Mouse (Mus musculus): Measurements from ENCODE around the gene Ankrd40. TPM values are rescaled to one million over a fixed set of nuclear protein-coding genes. Genes with fewer than 3 reads are reported as not detected.

The Ankrd40 gene
- polyA plus RNA-seq, 1 experiment from 2014 or later = 11.8 TPM

DNA sequence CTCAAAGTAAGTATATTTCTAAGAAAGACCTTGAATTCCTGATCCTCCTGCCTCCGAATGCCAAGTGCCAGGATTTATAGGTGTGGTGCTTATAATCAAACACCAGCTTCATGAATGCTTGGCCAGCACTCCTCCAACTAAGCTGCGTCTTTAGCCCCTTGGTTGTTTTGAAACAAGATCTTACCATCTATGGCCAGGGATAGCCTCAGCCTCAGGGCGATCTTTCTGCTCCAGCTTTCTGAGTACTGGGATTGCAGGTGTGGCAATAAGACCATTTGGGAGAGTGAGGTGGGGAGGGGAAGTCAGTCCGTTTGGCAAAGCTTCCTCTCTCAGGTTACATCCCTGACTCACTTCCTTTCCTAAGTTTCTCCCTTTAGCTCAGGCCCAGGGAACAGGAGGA, 60.0 kb downstream of the Ankrd40 start:
- Histone ChIP-seq H3K9ac (ENCODE audit: low read depth, low read length) (no peak overlapping the region), H3K9me3 (ENCODE audit: control insufficient read depth, low read length) (no peaks in the 10 kb centered on the region), H3K4me3 (ENCODE audit: low read length) (no peak overlapping the region), H3K27me3 (replicated peaks; ENCODE audit: control insufficient read depth, insufficient read depth, low read length) (no peaks in the 10 kb centered on the region), H3K4me1 (ENCODE audit: control insufficient read depth, insufficient read depth, low read length) (peaks cover 35% of the 10 kb centered on the region), H3K4me2 (ENCODE audit: low read depth, low read length) (no peak overlapping the region), H3K27ac (ENCODE audit: low read length) (no peak overlapping the region), H3K36me3 (ENCODE audit: control insufficient read depth, insufficient read depth, low read length) (no peaks in the 10 kb centered on the region)
- 71% methylated on average over 4 of the region's 4 CpGs for WGBS
- no peak for ATAC-seq

DNA sequence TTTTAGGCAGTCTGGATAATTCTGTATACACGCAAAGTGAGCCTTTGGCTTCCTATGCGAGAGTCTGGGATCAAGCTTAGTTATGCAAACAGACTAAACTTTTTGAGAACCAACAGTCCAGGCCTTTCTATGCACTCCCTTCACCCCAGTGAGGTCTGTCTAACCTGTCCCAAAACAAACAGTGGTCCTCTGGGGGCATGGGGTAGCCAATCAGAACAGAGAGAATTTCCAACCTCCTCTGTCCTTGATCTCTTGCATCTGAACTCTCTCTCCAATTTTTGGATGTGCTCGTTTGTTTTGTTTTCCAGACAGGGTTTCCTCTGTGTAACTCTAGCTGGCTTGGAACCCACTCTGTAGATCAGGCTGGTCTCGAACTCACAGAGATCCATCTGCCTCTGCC, 61.2 kb downstream of the Ankrd40 start:
- Histone ChIP-seq H3K4me3 (ENCODE audit: low read length) (no peak overlapping the region), H3K9me3 (ENCODE audit: control insufficient read depth, low read length) (no peaks in the 10 kb centered on the region), H3K27me3 (replicated peaks; ENCODE audit: control insufficient read depth, insufficient read depth, low read length) (no peaks in the 10 kb centered on the region), H3K9ac (ENCODE audit: low read depth, low read length) (no peak overlapping the region), H3K36me3 (ENCODE audit: control insufficient read depth, insufficient read depth, low read length) (no peaks in the 10 kb centered on the region), H3K27ac (ENCODE audit: low read length) (no peak overlapping the region), H3K4me2 (ENCODE audit: low read depth, low read length) (no peak overlapping the region), H3K4me1 (ENCODE audit: control insufficient read depth, insufficient read depth, low read length) (peaks cover 35% of the 10 kb centered on the region)
- no peak for ATAC-seq
- WGBS = 76% methylated on average over 4 of the region's 4 CpGs

DNA sequence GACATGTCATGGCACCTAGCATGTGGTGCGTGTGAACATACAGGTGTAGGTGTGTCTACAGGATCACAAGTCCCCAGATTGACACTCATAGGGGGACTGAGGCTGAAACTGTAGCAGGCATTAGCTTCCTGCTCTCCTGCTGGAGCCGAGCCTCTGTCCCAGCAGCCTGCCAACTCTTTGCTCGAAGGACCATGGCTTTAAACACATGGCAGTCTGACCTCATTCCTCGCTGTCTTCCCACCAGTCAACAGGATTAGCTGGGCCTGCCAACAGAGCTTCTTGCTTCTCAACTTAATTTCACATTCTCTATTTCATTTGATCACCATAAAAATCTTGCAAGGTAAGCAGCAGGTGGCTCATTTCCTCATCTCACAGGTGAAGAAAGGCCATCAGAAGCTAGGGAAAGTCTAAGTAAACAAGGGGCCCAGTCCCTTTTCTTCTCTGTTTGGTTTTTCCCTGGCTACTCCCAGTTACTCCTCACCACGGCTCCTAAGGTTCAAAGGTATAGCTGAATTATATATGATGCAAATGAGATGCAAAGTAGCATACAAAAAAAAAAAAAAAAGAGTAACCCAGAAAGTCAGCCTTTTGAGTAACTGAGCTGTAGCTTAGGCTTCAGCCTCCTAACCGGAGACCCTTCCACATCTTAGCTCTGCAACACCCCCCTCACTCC, 62.1 kb downstream of the Ankrd40 start:
- peak; percentile 69 for ATAC-seq
- Histone ChIP-seq H3K36me3 (ENCODE audit: control insufficient read depth, insufficient read depth, low read length) (no peaks in the 10 kb centered on the region), H3K4me1 (ENCODE audit: control insufficient read depth, insufficient read depth, low read length) (peaks cover 35% of the 10 kb centered on the region), H3K4me2 (ENCODE audit: low read depth, low read length) (no peak overlapping the region), H3K27ac (ENCODE audit: low read length) (no peak overlapping the region), H3K9ac (ENCODE audit: low read depth, low read length) (no peak overlapping the region), H3K4me3 (ENCODE audit: low read length) (no peak overlapping the region), H3K9me3 (ENCODE audit: control insufficient read depth, low read length) (no peaks in the 10 kb centered on the region), H3K27me3 (replicated peaks; ENCODE audit: control insufficient read depth, insufficient read depth, low read length) (no peaks in the 10 kb centered on the region)
- WGBS = 57% methylated on average over 6 of the region's 6 CpGs

DNA sequence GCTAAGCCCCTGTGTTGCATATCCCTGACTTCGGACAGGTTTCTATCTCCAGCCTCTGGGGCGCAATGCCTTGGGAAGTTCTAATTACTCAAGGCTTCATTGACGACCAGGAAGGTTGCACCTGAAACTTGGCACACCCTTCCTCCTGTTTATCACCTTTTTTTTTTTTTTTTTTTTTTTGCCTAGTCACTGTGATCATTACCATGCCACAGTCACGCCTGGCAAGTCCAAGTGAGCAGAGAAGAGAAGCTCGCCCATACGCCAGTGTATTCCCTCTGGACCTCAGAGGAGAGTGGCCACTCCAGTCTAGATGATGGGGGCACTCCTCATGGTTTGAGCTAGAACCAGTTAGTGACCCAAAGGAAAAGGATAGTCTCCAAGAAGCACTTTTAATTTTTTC, 63.0 kb downstream of the Ankrd40 start:
- no peak overlapping the region for H3K9ac ChIP-seq (ENCODE audit: low read depth, low read length)
- no peak overlapping the region for H3K27ac ChIP-seq (ENCODE audit: low read length)
- 76% methylated on average over 6 of the region's 6 CpGs for WGBS
- H3K9me3 ChIP-seq (ENCODE audit: control insufficient read depth, low read length) = no peaks in the 10 kb centered on the region
- no peaks in the 10 kb centered on the region for H3K36me3 ChIP-seq (ENCODE audit: control insufficient read depth, insufficient read depth, low read length)
- ATAC-seq = no peak
- peaks cover 27% of the 10 kb centered on the region for H3K4me1 ChIP-seq (ENCODE audit: control insufficient read depth, insufficient read depth, low read length)
- no peak overlapping the region for H3K4me3 ChIP-seq (ENCODE audit: low read length)
- no peaks in the 10 kb centered on the region for H3K27me3 ChIP-seq (replicated peaks; ENCODE audit: control insufficient read depth, insufficient read depth, low read length)
- no peak overlapping the region for H3K4me2 ChIP-seq (ENCODE audit: low read depth, low read length)

Other genes with a start within 250 kb of the Ankrd40 start
- 39.8 and 50.1 TPM in 2 replicates for gene Tob1, start 116.5 kb upstream of the Ankrd40 start, polyA plus RNA-seq (2015; fragmentation: Nextera tagmentation; extraction: Ambion mirVana)
- 1.8 and 2.2 TPM in 2 replicates for gene Wfikkn2, start 82.0 kb upstream of the Ankrd40 start, polyA plus RNA-seq (2015; fragmentation: Nextera tagmentation; extraction: Ambion mirVana)
- gene Gm21885, start 46.1 kb upstream of the Ankrd40 start, polyA plus RNA-seq (2015; fragmentation: Nextera tagmentation; extraction: Ambion mirVana) = 92.1 and 137 TPM in 2 replicates
- gene Luc7l3, start 6.0 kb upstream of the Ankrd40 start, polyA plus RNA-seq (2015; fragmentation: Nextera tagmentation; extraction: Ambion mirVana) = 65.5 and 74.6 TPM in 2 replicates
- 2.5 and 3.3 TPM in 2 replicates for gene Abcc3, start 65.0 kb downstream of the Ankrd40 start, polyA plus RNA-seq (2015; fragmentation: Nextera tagmentation; extraction: Ambion mirVana)
- 4.9 and 5.4 TPM in 2 replicates for gene Cacna1g, start 146.2 kb downstream of the Ankrd40 start, polyA plus RNA-seq (2015; fragmentation: Nextera tagmentation; extraction: Ambion mirVana)
- gene Spata20, start 158.2 kb downstream of the Ankrd40 start, polyA plus RNA-seq (2015; fragmentation: Nextera tagmentation; extraction: Ambion mirVana) = 0.13 and 0.16 TPM in 2 replicates
- 1.5 and 1.7 TPM in 2 replicates for gene Epn3, start 172.0 kb downstream of the Ankrd40 start, polyA plus RNA-seq (2015; fragmentation: Nextera tagmentation; extraction: Ambion mirVana)
- gene Mycbpap, start 193.7 kb downstream of the Ankrd40 start, polyA plus RNA-seq (2015; fragmentation: Nextera tagmentation; extraction: Ambion mirVana) = 3.0 and 3.2 TPM in 2 replicates
- gene Rsad1, start 221.3 kb downstream of the Ankrd40 start, polyA plus RNA-seq (2015; fragmentation: Nextera tagmentation; extraction: Ambion mirVana) = 2.4 and 3.6 TPM in 2 replicates
- 1.2 and 1.6 TPM in 2 replicates for gene Chad, start 237.0 kb downstream of the Ankrd40 start, polyA plus RNA-seq (2015; fragmentation: Nextera tagmentation; extraction: Ambion mirVana)